Mouse (Mus musculus): ENCODE data around the gene Mvb12b.
"Not testable (repeated sequence)": the region's sequence is repeated elsewhere in the genome, so short reads cannot be mapped to it uniquely, and the experiment has no call there.

The Mvb12b gene

DNA sequence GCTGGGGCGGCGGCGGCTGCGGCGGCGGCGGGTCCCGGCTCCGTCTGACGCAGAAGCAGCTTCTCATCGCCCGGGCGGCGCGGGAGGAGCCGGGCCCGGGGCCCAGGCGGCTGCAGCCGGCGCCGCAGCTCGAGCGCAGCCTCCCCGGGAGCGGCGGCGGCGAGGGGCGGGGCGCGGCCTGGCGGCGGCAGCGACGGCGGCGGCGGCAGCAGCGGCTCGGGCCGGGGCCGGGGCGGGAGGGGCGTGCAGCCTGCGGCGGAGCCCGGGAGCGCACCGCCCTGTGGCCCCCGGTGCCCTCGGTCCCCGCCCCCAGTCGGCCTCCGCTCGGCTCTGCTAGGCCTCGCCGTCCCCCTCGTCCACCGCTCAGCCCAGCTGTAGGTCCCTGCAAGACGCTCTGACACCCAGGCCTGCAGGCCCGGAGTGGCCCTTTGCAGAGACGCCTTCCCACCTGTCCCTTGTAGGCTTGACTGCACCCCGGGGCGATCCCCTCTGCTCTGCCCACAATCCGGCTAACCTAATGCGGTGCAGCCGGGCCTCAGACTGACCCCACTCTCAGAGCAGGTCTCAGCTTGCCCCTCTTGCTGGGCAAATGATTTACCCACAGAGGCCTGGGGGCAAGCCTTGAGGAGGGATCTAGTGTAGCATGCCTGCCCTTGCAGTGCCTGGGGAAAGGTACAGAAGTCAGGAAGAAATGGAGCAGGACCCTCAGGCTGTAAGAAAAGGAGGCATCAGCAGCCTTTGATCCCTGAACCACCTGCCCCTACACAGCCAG lies at the start of gene Mvb12b:
TSS of gene Mvb12b (minus strand) at position 619 of the 772 bp plus-strand sequence.
- DNase-seq, result peak; percentile 67 to 76

GRCm38 (mm10) chr2:33935756-33936155 lies 48.0 kb upstream of the Mvb12b start:
- no peak for DNase-seq

- DNase-seq, result no peak
Observed at GRCm38 (mm10) chr2:33933606-33934510, 46.1 kb upstream of the Mvb12b start.

DNA sequence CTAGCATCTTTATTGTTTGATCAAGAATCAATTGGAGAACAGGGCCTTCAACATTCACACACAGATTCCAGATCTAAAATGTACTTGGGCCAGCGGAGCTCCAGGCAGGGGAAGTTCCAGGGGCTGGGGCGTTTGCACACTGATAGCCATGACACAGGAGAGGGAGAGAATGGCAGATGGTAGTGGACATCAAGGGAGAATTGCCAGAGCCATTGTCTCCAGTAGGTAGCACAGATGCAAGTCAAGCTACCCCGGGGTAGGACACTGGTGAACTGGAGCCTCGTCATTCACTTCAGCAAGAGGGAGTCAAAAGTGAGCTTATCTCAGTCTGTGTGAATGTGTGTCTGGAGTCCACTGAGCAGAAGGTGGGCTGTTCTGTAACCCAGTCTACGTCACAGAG lies 43.4 kb upstream of the Mvb12b start:
- no peak for DNase-seq

- DNase-seq, result no peak
Observed at GRCm38 (mm10) chr2:33925288-33925687, 37.5 kb upstream of the Mvb12b start.

- DNase-seq, result no peak
Observed at GRCm38 (mm10) chr2:33923482-33923881, 35.7 kb upstream of the Mvb12b start.

- DNase-seq, result no peak
Observed at GRCm38 (mm10) chr2:33922466-33922865, 34.7 kb upstream of the Mvb12b start.

DNA sequence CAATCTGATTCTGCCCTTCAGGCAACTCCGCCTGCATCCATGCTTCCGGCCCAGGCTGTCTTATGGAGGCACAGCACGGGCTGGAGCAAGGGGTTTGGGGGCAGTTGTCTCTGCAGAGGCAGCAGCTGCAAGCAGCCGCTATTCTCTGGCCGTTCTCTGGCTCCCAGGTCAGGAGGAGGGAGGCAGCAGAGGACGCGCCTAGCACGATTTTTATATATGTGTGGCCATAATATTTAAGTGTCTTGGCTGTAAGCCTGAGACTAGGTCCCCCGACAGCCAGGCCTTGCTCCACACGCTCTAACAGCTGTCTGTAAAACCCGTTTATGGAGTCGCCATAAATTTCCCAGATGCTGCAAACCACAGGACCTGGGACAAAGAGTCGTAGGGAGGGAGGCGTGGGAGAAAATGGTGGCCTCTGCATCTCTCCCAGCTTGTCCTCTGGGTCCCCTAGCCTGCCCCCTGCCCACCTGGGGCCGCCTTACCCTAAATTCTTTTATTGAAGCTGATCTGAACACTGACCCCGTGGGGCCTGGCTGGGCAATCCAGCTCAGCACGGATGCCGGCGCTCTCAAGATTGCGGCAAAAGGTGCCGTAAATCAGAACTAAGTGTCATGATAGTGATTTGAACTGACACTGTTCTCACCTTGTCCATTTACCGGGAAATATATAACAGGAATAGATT lies 32.3 kb upstream of the Mvb12b start:
- DNase-seq, result no peak

DNA sequence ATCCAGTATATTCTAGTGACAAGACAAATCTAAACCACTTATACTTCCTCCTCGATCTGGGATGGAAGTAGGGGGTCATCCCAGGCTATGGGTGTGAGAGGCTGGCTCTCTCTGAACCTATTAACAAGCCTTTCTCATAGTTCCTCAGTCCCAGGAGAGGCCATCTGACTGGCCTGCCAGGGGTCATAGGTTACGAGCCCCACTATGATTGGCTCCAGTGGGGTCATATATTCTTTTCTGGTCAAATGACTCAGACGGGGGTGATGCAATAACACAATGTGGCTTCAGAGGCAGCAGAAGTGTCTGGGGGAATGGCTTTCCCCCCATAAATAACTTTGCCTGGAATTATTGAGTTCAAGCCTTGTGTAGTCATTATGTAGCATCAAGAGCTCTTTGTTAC lies 31.1 kb upstream of the Mvb12b start:
- no peak for DNase-seq

DNA sequence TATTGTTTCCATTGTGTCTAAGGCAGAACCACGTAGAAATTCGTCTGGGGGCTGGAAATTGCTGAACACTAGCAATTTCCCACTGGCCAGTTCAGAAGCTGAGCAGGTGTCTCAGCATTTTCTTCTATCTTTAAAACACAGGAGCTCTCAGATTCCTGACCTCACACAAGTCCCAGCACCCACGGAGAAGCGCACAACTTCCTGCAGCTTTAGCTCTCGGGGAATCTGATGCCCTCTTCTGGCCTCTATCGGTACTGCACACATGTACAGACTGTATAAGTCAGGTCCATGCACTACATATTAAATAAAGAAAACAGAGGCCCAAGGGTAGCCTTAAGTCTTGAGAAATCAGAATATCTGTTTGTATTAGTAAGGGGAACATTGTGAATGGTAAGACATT lies 30.6 kb upstream of the Mvb12b start:
- DNase-seq, result peak; percentile 63 to 73

GRCm38 (mm10) chr2:33916603-33917002 lies 28.9 kb upstream of the Mvb12b start:
- DNase-seq, result no peak

GRCm38 (mm10) chr2:33914998-33915397 lies 27.3 kb upstream of the Mvb12b start:
- peak; percentile 30 for DNase-seq

GRCm38 (mm10) chr2:33914334-33914733 lies 26.6 kb upstream of the Mvb12b start:
- DNase-seq, result no peak

DNA sequence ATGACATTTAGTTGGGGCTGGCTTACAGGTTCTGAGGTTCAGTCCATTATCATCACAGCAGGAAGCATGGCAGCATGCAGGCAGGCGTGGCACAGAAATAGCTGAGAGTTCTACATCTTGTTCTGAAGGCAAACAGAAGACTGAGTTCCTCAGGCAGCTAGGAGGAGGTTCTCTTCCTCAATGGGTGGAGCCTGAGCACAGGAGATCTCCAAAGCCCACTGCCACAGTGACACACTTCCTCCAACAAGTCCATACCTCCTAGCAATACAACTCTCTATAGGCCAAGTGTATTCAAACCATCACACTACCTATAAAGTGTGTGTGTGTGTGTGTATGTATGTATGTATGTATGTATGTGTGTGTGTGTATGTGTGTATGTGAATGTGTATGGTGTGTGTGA lies 25.9 kb upstream of the Mvb12b start:
- DNase-seq, result not testable (repeated sequence)

DNA sequence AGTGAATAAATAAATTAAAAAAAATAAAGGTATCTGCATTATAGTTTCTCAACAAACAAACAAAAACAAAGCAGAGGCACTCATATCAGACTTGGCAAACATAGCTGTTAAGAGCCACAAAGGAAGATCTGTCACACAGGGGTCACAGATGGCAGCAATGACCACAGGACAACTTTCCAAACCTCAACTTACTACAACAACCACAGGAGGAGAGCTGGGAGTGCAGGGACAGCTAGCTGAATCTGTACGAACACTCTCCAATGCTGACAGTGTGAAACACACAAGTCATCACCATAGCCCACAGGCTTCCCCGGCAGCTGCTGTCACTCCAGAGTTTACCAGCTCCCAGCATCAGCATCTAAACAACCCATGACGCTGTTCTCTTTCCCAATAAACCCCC lies 25.0 kb upstream of the Mvb12b start:
- no peak for DNase-seq

GRCm38 (mm10) chr2:33908374-33908773 lies 20.6 kb upstream of the Mvb12b start:
- peak; percentile 79 to 87 for DNase-seq

DNA sequence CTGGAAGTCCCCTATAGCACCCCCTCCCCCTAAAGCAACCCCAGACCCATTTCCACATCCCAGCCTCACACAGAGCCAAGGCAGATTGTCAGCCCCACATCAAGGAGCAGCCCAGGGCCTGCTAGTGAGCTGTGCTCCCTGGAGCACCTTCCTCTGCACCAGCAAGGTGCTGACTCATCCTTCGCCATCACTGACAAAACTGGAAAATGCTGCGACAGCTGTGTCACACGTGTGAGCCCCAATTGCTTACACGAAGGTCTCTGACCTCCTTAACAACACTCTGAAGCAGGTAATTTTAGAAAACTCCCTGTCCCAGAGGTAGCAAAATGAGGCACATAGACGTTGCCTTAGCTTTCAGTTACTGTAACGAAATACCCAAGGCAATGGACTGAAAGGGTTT lies 19.4 kb upstream of the Mvb12b start:
- peak in 1 of 2 experiments; percentile 59 for DNase-seq

GRCm38 (mm10) chr2:33895829-33896228 lies 8.1 kb upstream of the Mvb12b start:
- no peak for DNase-seq

GRCm38 (mm10) chr2:33893151-33893550 lies 5.4 kb upstream of the Mvb12b start:
- DNase-seq, result peak in 1 of 2 experiments; percentile 14

- DNase-seq, result no peak
Observed at GRCm38 (mm10) chr2:33892354-33892753, 4.6 kb upstream of the Mvb12b start.

GRCm38 (mm10) chr2:33888100-33888385 lies 297 bp upstream of the Mvb12b start:
- peak in 1 of 2 experiments; percentile 2 for DNase-seq

GRCm38 (mm10) chr2:33886386-33887327 lies 1.1 kb downstream of the Mvb12b start:
- peak; percentile 54 to 60 for DNase-seq

Data from thymus, postnatal 36 days (tissue).